Mouse (Mus musculus): ENCODE results near the gene Ccnl1. TPM values are rescaled to one million over a fixed set of nuclear protein-coding genes. Genes with fewer than 3 reads are reported as not detected.
A peak's percentile ranks its signal among the peaks of the same experiment; 100 is the strongest.

Gene Ccnl1
- polyA plus RNA-seq, 1 experiment from 2014 or later, result 81.6 TPM

GRCm38 (mm10) chr3:65944713-65945112 is 13.3 kb downstream of the Ccnl1 start:
- peak; percentile 41 for ATAC-seq
- no peaks in the 10 kb centered on the region for H3K27me3 ChIP-seq (replicated peaks; ENCODE audit: control insufficient read depth, insufficient read depth, low read length)
- no peaks in the 10 kb centered on the region for H3K4me1 ChIP-seq (ENCODE audit: control insufficient read depth, insufficient read depth, low read length)
- no peak overlapping the region for H3K9ac ChIP-seq (ENCODE audit: low read depth, low read length)
- H3K9me3 ChIP-seq (ENCODE audit: control insufficient read depth, low read length), result no peaks in the 10 kb centered on the region
- no peak overlapping the region for H3K4me3 ChIP-seq (ENCODE audit: low read length)
- peaks cover 22% of the 10 kb centered on the region for H3K36me3 ChIP-seq (ENCODE audit: control insufficient read depth, insufficient read depth, low read length)
- H3K27ac ChIP-seq (ENCODE audit: low read length), result no peak overlapping the region
- WGBS, result 83% methylated on average over 3 of the region's 3 CpGs
- no peak overlapping the region for H3K4me2 ChIP-seq (ENCODE audit: low read depth, low read length)

DNA sequence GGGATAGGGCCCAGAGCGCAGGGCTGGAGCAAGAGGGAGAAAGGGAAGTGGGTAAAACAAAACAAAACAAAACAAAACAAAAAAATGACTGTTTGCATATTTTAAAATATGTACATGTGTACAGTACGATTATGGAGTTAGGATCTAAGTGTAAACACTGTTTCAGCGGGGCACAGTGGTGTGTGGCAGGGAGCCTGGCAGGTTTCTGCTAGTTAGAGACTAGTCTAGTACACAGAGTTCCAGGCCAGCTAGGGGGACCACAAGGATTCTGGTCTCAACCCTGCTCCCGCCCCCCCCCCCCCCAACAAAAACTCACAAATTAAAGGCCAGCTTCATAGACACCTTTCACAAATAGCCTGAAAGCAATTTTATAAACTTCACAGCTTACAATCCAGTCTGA is 14.6 kb downstream of the Ccnl1 start:
- no peak overlapping the region for H3K4me3 ChIP-seq (ENCODE audit: low read length)
- WGBS, result 71% methylated on average over 4 of the region's 4 CpGs
- no peak for ATAC-seq

GRCm38 (mm10) chr3:65941052-65941451 is 17.0 kb downstream of the Ccnl1 start:
- 74% methylated on average over 1 of the region's 1 CpGs for WGBS
- ATAC-seq, result no peak
- no peak overlapping the region for H3K4me3 ChIP-seq (ENCODE audit: low read length)
- H3K9me3 ChIP-seq (ENCODE audit: control insufficient read depth, low read length), result no peaks in the 10 kb centered on the region
- peaks cover 3% of the 10 kb centered on the region; the same call in 1 of the 2 replicates for H3K36me3 ChIP-seq (ENCODE audit: control insufficient read depth, insufficient read depth, low read length)
- no peak overlapping the region for H3K9ac ChIP-seq (ENCODE audit: low read depth, low read length)
- no peak overlapping the region for H3K27ac ChIP-seq (ENCODE audit: low read length)
- no peaks in the 10 kb centered on the region for H3K4me1 ChIP-seq (ENCODE audit: control insufficient read depth, insufficient read depth, low read length)
- H3K4me2 ChIP-seq (ENCODE audit: low read depth, low read length), result no peak overlapping the region
- H3K27me3 ChIP-seq (replicated peaks; ENCODE audit: control insufficient read depth, insufficient read depth, low read length), result no peaks in the 10 kb centered on the region

More for the DNA sequence above, 14.6 kb downstream of the Ccnl1 start:
- Histone ChIP-seq H3K9ac (ENCODE audit: low read depth, low read length) (no peak overlapping the region), H3K36me3 (ENCODE audit: control insufficient read depth, insufficient read depth, low read length) (peaks cover 17% of the 10 kb centered on the region), H3K4me1 (ENCODE audit: control insufficient read depth, insufficient read depth, low read length) (no peaks in the 10 kb centered on the region), H3K27ac (ENCODE audit: low read length) (no peak overlapping the region), H3K4me2 (ENCODE audit: low read depth, low read length) (no peak overlapping the region), H3K9me3 (ENCODE audit: control insufficient read depth, low read length) (no peaks in the 10 kb centered on the region), H3K27me3 (replicated peaks; ENCODE audit: control insufficient read depth, insufficient read depth, low read length) (no peaks in the 10 kb centered on the region)

GRCm38 (mm10) chr3:65938211-65938610 is 19.8 kb downstream of the Ccnl1 start:
- Histone ChIP-seq H3K4me2 (ENCODE audit: low read depth, low read length) (no peak overlapping the region), H3K27ac (ENCODE audit: low read length) (no peak overlapping the region), H3K36me3 (ENCODE audit: control insufficient read depth, insufficient read depth, low read length) (no peaks in the 10 kb centered on the region), H3K9me3 (ENCODE audit: control insufficient read depth, low read length) (no peaks in the 10 kb centered on the region), H3K4me1 (ENCODE audit: control insufficient read depth, insufficient read depth, low read length) (no peaks in the 10 kb centered on the region), H3K4me3 (ENCODE audit: low read length) (no peak overlapping the region), H3K27me3 (replicated peaks; ENCODE audit: control insufficient read depth, insufficient read depth, low read length) (no peaks in the 10 kb centered on the region), H3K9ac (ENCODE audit: low read depth, low read length) (no peak overlapping the region)
- ATAC-seq, result 0 out of 2 replicates have a peak, but pooled peaks have one; percentile 18
- 22% methylated on average over 3 of the region's 3 CpGs for WGBS

GRCm38 (mm10) chr3:65936384-65936783 is 21.7 kb downstream of the Ccnl1 start:
- H3K4me1 ChIP-seq (ENCODE audit: control insufficient read depth, insufficient read depth, low read length), result no peaks in the 10 kb centered on the region
- H3K27me3 ChIP-seq (replicated peaks; ENCODE audit: control insufficient read depth, insufficient read depth, low read length), result no peaks in the 10 kb centered on the region
- WGBS, result 76% methylated on average over 12 of the region's 12 CpGs
- no peak overlapping the region for H3K9ac ChIP-seq (ENCODE audit: low read depth, low read length)
- H3K36me3 ChIP-seq (ENCODE audit: control insufficient read depth, insufficient read depth, low read length), result no peaks in the 10 kb centered on the region
- no peak overlapping the region for H3K4me2 ChIP-seq (ENCODE audit: low read depth, low read length)
- H3K4me3 ChIP-seq (ENCODE audit: low read length), result no peak overlapping the region
- H3K27ac ChIP-seq (ENCODE audit: low read length), result no peak overlapping the region
- no peak for ATAC-seq
- H3K9me3 ChIP-seq (ENCODE audit: control insufficient read depth, low read length), result no peaks in the 10 kb centered on the region

GRCm38 (mm10) chr3:65935153-65935552 is 22.9 kb downstream of the Ccnl1 start:
- no peaks in the 10 kb centered on the region for H3K27me3 ChIP-seq (replicated peaks; ENCODE audit: control insufficient read depth, insufficient read depth, low read length)
- no peak overlapping the region for H3K27ac ChIP-seq (ENCODE audit: low read length)
- 88% methylated on average over 4 of the region's 4 CpGs for WGBS
- ATAC-seq, result no peak
- no peak overlapping the region for H3K4me3 ChIP-seq (ENCODE audit: low read length)
- H3K4me2 ChIP-seq (ENCODE audit: low read depth, low read length), result no peak overlapping the region
- no peaks in the 10 kb centered on the region for H3K36me3 ChIP-seq (ENCODE audit: control insufficient read depth, insufficient read depth, low read length)
- no peaks in the 10 kb centered on the region; the same call in 1 of the 2 replicates for H3K4me1 ChIP-seq (ENCODE audit: control insufficient read depth, insufficient read depth, low read length)
- no peaks in the 10 kb centered on the region for H3K9me3 ChIP-seq (ENCODE audit: control insufficient read depth, low read length)
- no peak overlapping the region for H3K9ac ChIP-seq (ENCODE audit: low read depth, low read length)

GRCm38 (mm10) chr3:65933726-65934125 is 24.3 kb downstream of the Ccnl1 start:
- no peak overlapping the region for H3K4me3 ChIP-seq (ENCODE audit: low read length)
- ATAC-seq, result no peak
- H3K36me3 ChIP-seq (ENCODE audit: control insufficient read depth, insufficient read depth, low read length), result no peaks in the 10 kb centered on the region
- no peak overlapping the region for H3K27ac ChIP-seq (ENCODE audit: low read length)
- H3K4me1 ChIP-seq (ENCODE audit: control insufficient read depth, insufficient read depth, low read length), result peaks cover 13% of the 10 kb centered on the region
- H3K9ac ChIP-seq (ENCODE audit: low read depth, low read length), result no peak overlapping the region
- no peak overlapping the region for H3K4me2 ChIP-seq (ENCODE audit: low read depth, low read length)
- H3K27me3 ChIP-seq (replicated peaks; ENCODE audit: control insufficient read depth, insufficient read depth, low read length), result no peaks in the 10 kb centered on the region
- no peaks in the 10 kb centered on the region for H3K9me3 ChIP-seq (ENCODE audit: control insufficient read depth, low read length)
- 79% methylated on average over 4 of the region's 4 CpGs for WGBS

GRCm38 (mm10) chr3:65931542-65931941 is 26.5 kb downstream of the Ccnl1 start:
- H3K27me3 ChIP-seq (replicated peaks; ENCODE audit: control insufficient read depth, insufficient read depth, low read length), result no peaks in the 10 kb centered on the region
- no peaks in the 10 kb centered on the region for H3K36me3 ChIP-seq (ENCODE audit: control insufficient read depth, insufficient read depth, low read length)
- 70% methylated on average over 7 of the region's 7 CpGs for WGBS
- H3K27ac ChIP-seq (ENCODE audit: low read length), result no peak overlapping the region
- no peak overlapping the region for H3K4me3 ChIP-seq (ENCODE audit: low read length)
- H3K4me1 ChIP-seq (ENCODE audit: control insufficient read depth, insufficient read depth, low read length), result peaks cover 15% of the 10 kb centered on the region
- no peak overlapping the region for H3K4me2 ChIP-seq (ENCODE audit: low read depth, low read length)
- no peak overlapping the region for H3K9ac ChIP-seq (ENCODE audit: low read depth, low read length)
- no peaks in the 10 kb centered on the region for H3K9me3 ChIP-seq (ENCODE audit: control insufficient read depth, low read length)
- no peak for ATAC-seq

DNA sequence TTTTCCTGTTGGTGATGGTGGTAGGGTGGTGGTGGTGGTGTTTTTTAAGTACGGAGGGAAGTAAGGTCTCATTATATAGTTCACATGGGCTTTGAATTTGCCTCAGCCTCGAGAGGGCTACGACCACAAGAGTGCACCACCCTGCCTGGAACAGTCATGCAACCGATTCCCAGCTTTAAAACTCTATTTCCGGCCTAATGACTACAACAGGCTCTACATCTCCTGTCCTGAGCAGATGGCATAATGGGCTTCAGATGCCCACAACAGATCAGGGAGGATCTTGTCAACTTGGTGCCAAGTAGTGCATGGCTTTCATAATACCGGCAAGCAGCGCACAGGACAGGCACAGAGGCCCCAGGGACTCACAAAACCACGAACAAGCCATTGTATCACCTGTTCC is 27.4 kb downstream of the Ccnl1 start:
- ATAC-seq, result no peak
- Histone ChIP-seq H3K4me2 (ENCODE audit: low read depth, low read length) (no peak overlapping the region), H3K36me3 (ENCODE audit: control insufficient read depth, insufficient read depth, low read length) (no peaks in the 10 kb centered on the region), H3K4me1 (ENCODE audit: control insufficient read depth, insufficient read depth, low read length) (peaks cover 15% of the 10 kb centered on the region), H3K27ac (ENCODE audit: low read length) (no peak overlapping the region), H3K4me3 (ENCODE audit: low read length) (no peak overlapping the region), H3K9ac (ENCODE audit: low read depth, low read length) (no peak overlapping the region), H3K27me3 (replicated peaks; ENCODE audit: control insufficient read depth, insufficient read depth, low read length) (no peaks in the 10 kb centered on the region), H3K9me3 (ENCODE audit: control insufficient read depth, low read length) (no peaks in the 10 kb centered on the region)
- WGBS, result 53% methylated on average over 8 of the region's 8 CpGs
